Mouse (Mus musculus) thymus, adult 2 months (tissue): ENCODE results near the gene Snai1.

ENCODE experiments used
- CTCF ChIP-seq: fragments of 200-500 bp; IDR thresholded peaks from 2 replicates; pipeline ENCODE4 v1.5.1; 2012; ENCODE audit warnings: mild to moderate bottlenecking, control low read depth, low read length, moderate library complexity, borderline replicate concordance; ENCODE audit not compliant: control insufficient read depth, poor library complexity, insufficient read depth; ENCODE audit errors: extremely low read depth
- POLR2A ChIP-seq: fragments of 200-500 bp; IDR thresholded peaks from 2 replicates; pipeline ENCODE4 v1.6.1; 2012; ENCODE audit warnings: mild to moderate bottlenecking, low read length, control low read depth, moderate library complexity; ENCODE audit not compliant: control insufficient read depth, poor library complexity, insufficient read depth; ENCODE audit errors: extremely low read depth

GRCm38 (mm10) chr2:167506546-167507260 is 31.3 kb upstream of the Snai1 start:
- TF ChIP-seq POLR2A (no peak), CTCF (no peak)
